Mouse (Mus musculus) heart, adult 2 months (tissue): ENCODE results near the gene Map3k5.

Experiments used
- CTCF ChIP-seq: fragments of 200-600 bp; IDR thresholded peaks from 2 replicates; pipeline ENCODE4 v1.8.1; 2022; ENCODE audit warnings: antibody characterized with exemption, mild to moderate bottlenecking, moderate library complexity
- POLR2A ChIP-seq: fragments of 200-500 bp; IDR thresholded peaks from 2 replicates; pipeline ENCODE4 v1.6.1; 2011; ENCODE audit warnings: mild to moderate bottlenecking, low read depth, low read length, control low read depth; ENCODE audit not compliant: insufficient read depth

- TF ChIP-seq POLR2A: no peak
- TF ChIP-seq CTCF: no peak
Observed at GRCm38 (mm10) chr10:20078350-20078749, 144.1 kb downstream of the Map3k5 start.
